Mouse (Mus musculus): ENCODE results near the gene Ttk. TPM values are rescaled to one million over a fixed set of nuclear protein-coding genes. Genes with fewer than 3 reads are reported as not detected.

The Ttk gene
- polyA plus RNA-seq, 1 experiment from 2014 or later, result 20.9 TPM

DNA sequence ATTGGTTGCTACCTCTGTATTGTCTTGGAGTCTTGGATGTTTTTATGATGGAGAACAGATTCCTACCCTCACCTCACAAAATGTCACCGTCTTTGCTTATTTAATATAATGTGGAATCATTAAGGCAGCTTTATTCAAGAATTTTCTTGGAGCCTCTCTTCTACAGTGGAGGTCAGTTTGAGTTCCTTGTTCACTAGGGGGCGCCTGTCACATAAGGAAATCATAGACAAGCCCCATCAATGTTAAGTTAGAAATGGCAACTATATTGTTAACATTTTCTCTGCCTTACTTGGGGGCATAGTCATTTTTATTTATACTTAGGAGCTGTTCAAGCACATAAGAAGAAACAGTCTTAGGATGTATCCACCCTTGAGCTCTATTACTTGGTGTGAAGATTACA is 26.9 kb upstream of the Ttk start:
- Histone ChIP-seq H3K4me1 (ENCODE audit: control insufficient read depth, insufficient read depth, low read length) (peaks cover 6% of the 10 kb centered on the region), H3K36me3 (ENCODE audit: control insufficient read depth, insufficient read depth, low read length) (no peaks in the 10 kb centered on the region), H3K27me3 (replicated peaks; ENCODE audit: control insufficient read depth, insufficient read depth, low read length) (peaks cover 26% of the 10 kb centered on the region), H3K9me3 (ENCODE audit: control insufficient read depth, low read length) (no peaks in the 10 kb centered on the region), H3K27ac (ENCODE audit: low read length) (no peak overlapping the region), H3K9ac (ENCODE audit: low read depth, low read length) (no peak overlapping the region), H3K4me3 (ENCODE audit: low read length) (no peak overlapping the region), H3K4me2 (ENCODE audit: low read depth, low read length) (no peak overlapping the region)
- 10% methylated on average over 2 of the region's 2 CpGs for WGBS
- no peak for ATAC-seq

DNA sequence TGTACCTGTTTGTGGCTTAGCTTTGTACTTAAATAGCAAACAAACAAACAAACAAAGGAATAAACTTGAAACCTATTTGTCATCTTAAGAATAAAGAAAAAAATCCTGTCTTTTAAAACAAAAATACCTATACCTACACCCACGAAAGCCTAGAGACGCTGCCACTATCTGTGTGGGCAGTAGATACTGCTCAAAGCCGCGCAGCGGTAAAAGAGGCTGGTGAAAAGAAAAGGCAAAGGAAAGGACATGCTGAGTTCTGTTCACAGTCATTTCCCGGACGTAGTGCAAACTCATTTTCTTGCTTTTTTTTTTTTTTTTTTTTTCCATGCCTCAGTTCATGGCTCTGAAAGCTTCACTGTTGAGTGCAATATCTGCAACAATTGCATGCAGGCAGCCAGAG is 15.3 kb upstream of the Ttk start:
- no peak for ATAC-seq
- H3K27ac ChIP-seq (ENCODE audit: low read length), result no peak overlapping the region
- no peaks in the 10 kb centered on the region for H3K27me3 ChIP-seq (replicated peaks; ENCODE audit: control insufficient read depth, insufficient read depth, low read length)
- no peaks in the 10 kb centered on the region for H3K4me1 ChIP-seq (ENCODE audit: control insufficient read depth, insufficient read depth, low read length)
- no peak overlapping the region for H3K9ac ChIP-seq (ENCODE audit: low read depth, low read length)
- no peaks in the 10 kb centered on the region for H3K9me3 ChIP-seq (ENCODE audit: control insufficient read depth, low read length)
- H3K4me3 ChIP-seq (ENCODE audit: low read length), result no peak overlapping the region
- WGBS, result 79% methylated on average over 7 of the region's 7 CpGs
- no peaks in the 10 kb centered on the region for H3K36me3 ChIP-seq (ENCODE audit: control insufficient read depth, insufficient read depth, low read length)
- H3K4me2 ChIP-seq (ENCODE audit: low read depth, low read length), result no peak overlapping the region

DNA sequence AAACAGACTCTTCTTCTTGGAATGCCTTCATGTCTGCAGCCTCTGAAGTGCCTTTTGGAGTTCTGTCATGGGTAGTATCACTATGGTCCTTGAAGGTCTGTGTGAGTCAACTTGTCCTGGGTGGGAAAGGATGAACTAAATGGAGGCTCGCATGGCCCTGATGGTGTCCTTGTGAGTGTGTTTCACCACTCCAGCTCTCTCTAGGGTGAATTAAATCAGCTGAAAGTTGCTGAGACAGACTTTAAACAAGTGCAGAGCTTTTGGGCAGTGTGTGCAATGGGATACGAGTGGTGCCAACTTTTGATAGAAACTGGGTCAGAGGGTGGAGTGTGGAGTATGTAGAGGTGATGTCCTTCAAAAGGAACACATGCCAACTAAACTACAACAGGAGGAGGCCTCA is 13.5 kb upstream of the Ttk start:
- H3K4me2 ChIP-seq (ENCODE audit: low read depth, low read length), result no peak overlapping the region
- no peaks in the 10 kb centered on the region for H3K9me3 ChIP-seq (ENCODE audit: control insufficient read depth, low read length)
- H3K27ac ChIP-seq (ENCODE audit: low read length), result no peak overlapping the region
- no peaks in the 10 kb centered on the region for H3K36me3 ChIP-seq (ENCODE audit: control insufficient read depth, insufficient read depth, low read length)
- H3K4me3 ChIP-seq (ENCODE audit: low read length), result no peak overlapping the region
- H3K9ac ChIP-seq (ENCODE audit: low read depth, low read length), result no peak overlapping the region
- no peak for ATAC-seq
- no peaks in the 10 kb centered on the region for H3K27me3 ChIP-seq (replicated peaks; ENCODE audit: control insufficient read depth, insufficient read depth, low read length)
- H3K4me1 ChIP-seq (ENCODE audit: control insufficient read depth, insufficient read depth, low read length), result no peaks in the 10 kb centered on the region
- WGBS, result 90% methylated on average over 2 of the region's 2 CpGs

DNA sequence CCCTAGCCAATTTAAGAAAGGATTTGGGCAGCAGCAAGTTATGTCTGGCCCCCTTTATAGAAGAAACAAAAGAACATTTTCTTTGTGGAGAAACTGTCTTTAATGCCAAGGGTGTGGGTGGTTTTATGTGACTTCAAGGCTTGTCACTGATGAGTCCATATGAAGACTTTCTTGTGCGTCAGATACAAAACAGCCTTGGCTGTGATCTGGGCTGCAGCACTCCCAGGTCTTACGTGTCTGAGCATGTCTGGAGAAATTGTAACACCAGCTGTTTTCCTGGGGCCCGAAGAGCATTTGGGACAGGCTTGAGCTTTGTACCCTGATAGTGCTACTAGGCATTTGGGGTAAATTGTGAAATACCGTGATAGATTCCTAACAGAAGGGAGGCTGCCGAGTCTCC is 11.6 kb upstream of the Ttk start:
- 66% methylated on average over 5 of the region's 5 CpGs for WGBS
- Histone ChIP-seq H3K9ac (ENCODE audit: low read depth, low read length) (no peak overlapping the region), H3K36me3 (ENCODE audit: control insufficient read depth, insufficient read depth, low read length) (no peaks in the 10 kb centered on the region), H3K27ac (ENCODE audit: low read length) (no peak overlapping the region), H3K4me2 (ENCODE audit: low read depth, low read length) (no peak overlapping the region), H3K4me1 (ENCODE audit: control insufficient read depth, insufficient read depth, low read length) (no peaks in the 10 kb centered on the region), H3K9me3 (ENCODE audit: control insufficient read depth, low read length) (no peaks in the 10 kb centered on the region), H3K4me3 (ENCODE audit: low read length) (no peak overlapping the region), H3K27me3 (replicated peaks; ENCODE audit: control insufficient read depth, insufficient read depth, low read length) (no peaks in the 10 kb centered on the region)
- no peak for ATAC-seq

DNA sequence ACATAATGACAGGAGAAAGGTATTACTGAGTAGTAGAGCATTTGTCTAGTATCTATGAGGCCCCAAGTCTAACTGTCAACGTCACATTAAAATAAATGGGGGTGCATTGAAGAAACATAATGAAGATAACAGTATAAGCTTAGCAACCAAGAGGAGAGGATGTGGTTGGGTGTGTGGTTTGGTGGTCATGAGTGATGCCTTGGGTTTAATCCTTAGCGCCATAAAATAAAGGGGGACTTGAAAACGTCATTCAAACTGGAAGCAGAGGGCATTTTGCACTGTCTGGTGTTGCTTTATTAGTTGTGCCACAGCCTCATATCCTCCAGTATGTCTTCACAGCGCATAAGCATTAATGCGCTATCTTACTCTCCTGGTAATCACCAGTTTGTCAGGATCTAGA is 4.6 kb upstream of the Ttk start:
- Histone ChIP-seq H3K27me3 (replicated peaks; ENCODE audit: control insufficient read depth, insufficient read depth, low read length) (no peaks in the 10 kb centered on the region), H3K36me3 (ENCODE audit: control insufficient read depth, insufficient read depth, low read length) (no peaks in the 10 kb centered on the region), H3K9me3 (ENCODE audit: control insufficient read depth, low read length) (no peaks in the 10 kb centered on the region), H3K4me2 (ENCODE audit: low read depth, low read length) (no peak overlapping the region), H3K4me1 (ENCODE audit: control insufficient read depth, insufficient read depth, low read length) (0 out of 2 replicates have a peak, but pooled peaks cover 2% of the 10 kb centered on the region), H3K9ac (ENCODE audit: low read depth, low read length) (no peak overlapping the region), H3K4me3 (ENCODE audit: low read length) (no peak overlapping the region), H3K27ac (ENCODE audit: low read length) (no peak overlapping the region)
- WGBS, result 77% methylated on average over 5 of the region's 5 CpGs
- ATAC-seq, result no peak

DNA sequence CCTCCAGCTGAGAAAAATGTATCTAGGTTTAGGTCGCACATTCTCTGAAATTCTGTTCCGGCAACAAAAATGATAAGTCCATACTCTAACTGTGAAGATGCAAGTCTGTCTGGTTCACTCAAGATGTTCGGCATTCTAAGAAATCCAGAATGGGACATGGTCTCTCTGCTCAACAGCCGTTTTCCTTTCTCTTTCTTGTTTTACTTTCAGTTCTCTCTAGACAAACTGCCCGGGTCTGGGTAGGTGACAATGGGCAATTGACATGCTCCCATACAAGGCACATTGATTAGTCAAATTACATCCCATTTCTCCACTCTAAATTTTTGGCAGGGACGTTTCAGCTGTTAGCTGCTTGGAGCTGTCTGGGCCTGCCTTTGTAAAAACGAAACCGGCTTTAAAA is 3.3 kb upstream of the Ttk start:
- Histone ChIP-seq H3K9me3 (ENCODE audit: control insufficient read depth, low read length) (no peaks in the 10 kb centered on the region), H3K4me3 (ENCODE audit: low read length) (no peak overlapping the region), H3K9ac (ENCODE audit: low read depth, low read length) (no peak overlapping the region), H3K27me3 (replicated peaks; ENCODE audit: control insufficient read depth, insufficient read depth, low read length) (no peaks in the 10 kb centered on the region), H3K4me2 (ENCODE audit: low read depth, low read length) (no peak overlapping the region), H3K36me3 (ENCODE audit: control insufficient read depth, insufficient read depth, low read length) (no peaks in the 10 kb centered on the region), H3K27ac (ENCODE audit: low read length) (no peak overlapping the region), H3K4me1 (ENCODE audit: control insufficient read depth, insufficient read depth, low read length) (peaks cover 6% of the 10 kb centered on the region)
- 74% methylated on average over 8 of the region's 8 CpGs for WGBS
- ATAC-seq, result no peak

DNA sequence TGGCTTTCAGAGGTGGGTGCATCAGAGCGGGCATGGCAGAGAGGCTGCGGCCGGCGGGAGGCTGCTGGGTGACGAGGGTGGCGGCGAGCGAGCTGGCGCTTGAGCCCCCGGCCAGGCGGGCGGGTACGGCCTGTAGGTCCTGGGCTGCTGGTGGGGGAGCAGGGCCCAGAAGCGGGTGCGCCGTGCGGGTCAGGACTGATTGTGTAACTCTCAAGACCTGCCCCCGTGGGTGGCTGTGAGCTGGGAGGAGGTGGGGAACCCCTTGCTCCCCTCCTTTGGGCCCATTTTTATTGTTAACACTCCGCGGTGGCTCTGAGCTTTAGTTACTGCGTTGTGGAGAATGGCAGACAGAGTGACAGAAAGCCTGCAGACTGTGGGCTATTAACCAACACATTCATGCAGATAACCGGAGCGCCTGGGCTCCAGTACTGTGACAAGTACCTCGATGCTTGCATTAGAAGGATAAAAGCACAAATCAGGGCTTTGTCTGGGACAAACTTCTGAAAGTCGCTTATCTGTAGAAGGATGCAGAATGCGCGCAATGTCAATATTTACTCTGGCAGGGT is 342 bp downstream of the Ttk start:
- no peaks in the 10 kb centered on the region for H3K36me3 ChIP-seq (ENCODE audit: control insufficient read depth, insufficient read depth, low read length)
- H3K27me3 ChIP-seq (replicated peaks; ENCODE audit: control insufficient read depth, insufficient read depth, low read length), result no peaks in the 10 kb centered on the region
- WGBS, result under 1% methylated on average over 27 of the region's 27 CpGs
- peaks cover 6% of the 10 kb centered on the region for H3K4me1 ChIP-seq (ENCODE audit: control insufficient read depth, insufficient read depth, low read length)
- no peaks in the 10 kb centered on the region for H3K9me3 ChIP-seq (ENCODE audit: control insufficient read depth, low read length)
- peak overlapping the region; percentile 95 for H3K4me3 ChIP-seq (ENCODE audit: low read length)
- ATAC-seq, result peak; percentile 90
- H3K4me2 ChIP-seq (ENCODE audit: low read depth, low read length), result peak overlapping the region; percentile 63
- peak overlapping the region; percentile 87 for H3K9ac ChIP-seq (ENCODE audit: low read depth, low read length)
- no peak overlapping the region; the same call in 1 of the 2 replicates for H3K27ac ChIP-seq (ENCODE audit: low read length)

DNA sequence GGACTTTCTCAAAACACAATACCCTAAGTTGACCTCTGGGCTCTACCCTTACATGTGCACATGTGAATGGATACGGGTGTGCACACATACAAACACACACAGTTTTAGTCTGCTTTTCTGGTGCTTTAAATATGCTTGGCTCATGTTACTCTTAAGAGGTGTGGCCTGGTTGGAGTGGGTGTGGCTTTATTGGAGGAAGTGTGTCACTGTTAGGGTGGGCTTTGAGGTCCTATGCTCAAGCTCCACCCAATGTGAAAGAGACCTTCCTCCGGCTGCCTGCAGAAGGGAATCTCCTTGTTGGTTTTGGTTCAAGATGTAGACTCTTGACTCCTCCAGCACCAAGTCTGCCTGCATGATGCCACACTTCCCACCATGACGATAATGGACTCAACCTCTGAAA is 18.0 kb downstream of the Ttk start:
- 96% methylated on average over 3 of the region's 3 CpGs for WGBS
- Histone ChIP-seq H3K27me3 (replicated peaks; ENCODE audit: control insufficient read depth, insufficient read depth, low read length) (no peaks in the 10 kb centered on the region), H3K36me3 (ENCODE audit: control insufficient read depth, insufficient read depth, low read length) (peaks cover under 1% of the 10 kb centered on the region; the same call in 1 of the 2 replicates), H3K9me3 (ENCODE audit: control insufficient read depth, low read length) (no peaks in the 10 kb centered on the region), H3K9ac (ENCODE audit: low read depth, low read length) (no peak overlapping the region), H3K4me2 (ENCODE audit: low read depth, low read length) (no peak overlapping the region), H3K27ac (ENCODE audit: low read length) (no peak overlapping the region), H3K4me3 (ENCODE audit: low read length) (no peak overlapping the region), H3K4me1 (ENCODE audit: control insufficient read depth, insufficient read depth, low read length) (no peaks in the 10 kb centered on the region)
- ATAC-seq, result no peak

DNA sequence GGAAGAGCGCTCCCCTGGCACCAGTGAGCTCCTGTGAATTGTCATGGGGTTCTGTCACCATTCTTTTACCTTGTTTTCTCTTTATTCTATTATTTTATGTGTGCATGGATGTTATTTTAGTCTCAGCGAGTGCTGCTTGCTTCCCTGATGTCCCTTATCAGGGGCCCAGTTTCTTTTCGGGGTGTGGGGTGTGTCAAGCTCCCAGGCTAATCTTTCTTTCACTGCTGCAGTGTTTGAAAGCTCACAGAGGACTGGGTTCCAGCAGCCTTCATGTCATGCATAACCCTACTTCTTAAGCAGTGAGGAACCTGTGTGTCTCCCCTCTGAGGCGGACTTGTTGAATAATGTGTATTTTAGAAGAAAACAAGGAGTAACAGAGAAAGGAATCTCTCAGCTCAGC is 30.7 kb downstream of the Ttk start:
- Histone ChIP-seq H3K4me1 (ENCODE audit: control insufficient read depth, insufficient read depth, low read length) (no peaks in the 10 kb centered on the region), H3K9me3 (ENCODE audit: control insufficient read depth, low read length) (no peaks in the 10 kb centered on the region), H3K4me3 (ENCODE audit: low read length) (no peak overlapping the region), H3K4me2 (ENCODE audit: low read depth, low read length) (no peak overlapping the region), H3K36me3 (ENCODE audit: control insufficient read depth, insufficient read depth, low read length) (peaks cover 14% of the 10 kb centered on the region), H3K27ac (ENCODE audit: low read length) (no peak overlapping the region), H3K27me3 (replicated peaks; ENCODE audit: control insufficient read depth, insufficient read depth, low read length) (no peaks in the 10 kb centered on the region), H3K9ac (ENCODE audit: low read depth, low read length) (no peak overlapping the region)
- WGBS, result 85% methylated on average over 4 of the region's 4 CpGs
- ATAC-seq, result no peak

DNA sequence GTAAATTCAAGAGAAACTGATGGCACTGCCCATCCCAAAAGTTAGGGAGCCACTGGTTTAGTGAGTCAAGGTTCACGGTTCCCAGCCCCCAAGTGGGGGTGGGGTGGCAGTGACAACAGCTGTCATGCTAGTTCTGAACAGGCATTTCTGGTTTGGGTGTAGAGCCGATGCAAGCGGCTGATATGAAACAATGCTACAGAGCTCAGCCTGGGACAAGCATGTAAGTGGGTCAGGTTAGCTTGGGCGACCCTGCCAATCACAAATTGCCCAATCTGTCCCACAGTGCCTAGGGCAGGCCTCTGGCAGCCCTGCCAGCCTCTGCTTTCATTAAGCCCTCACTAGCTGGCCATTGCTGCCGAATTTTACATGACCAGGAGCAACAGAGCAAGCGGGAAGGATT is 47.7 kb downstream of the Ttk start:
- Histone ChIP-seq H3K4me2 (ENCODE audit: low read depth, low read length) (no peak overlapping the region), H3K4me3 (ENCODE audit: low read length) (no peak overlapping the region), H3K4me1 (ENCODE audit: control insufficient read depth, insufficient read depth, low read length) (no peaks in the 10 kb centered on the region), H3K27ac (ENCODE audit: low read length) (no peak overlapping the region), H3K36me3 (ENCODE audit: control insufficient read depth, insufficient read depth, low read length) (no peaks in the 10 kb centered on the region), H3K27me3 (replicated peaks; ENCODE audit: control insufficient read depth, insufficient read depth, low read length) (no peaks in the 10 kb centered on the region), H3K9ac (ENCODE audit: low read depth, low read length) (no peak overlapping the region), H3K9me3 (ENCODE audit: control insufficient read depth, low read length) (no peaks in the 10 kb centered on the region)
- no peak for ATAC-seq
- WGBS, result 82% methylated on average over 6 of the region's 6 CpGs

Data from intestine, embryonic 16.5 days (tissue).